ENCODE assay signal across 10 mouse cellular contexts in the genomic region with DNA sequence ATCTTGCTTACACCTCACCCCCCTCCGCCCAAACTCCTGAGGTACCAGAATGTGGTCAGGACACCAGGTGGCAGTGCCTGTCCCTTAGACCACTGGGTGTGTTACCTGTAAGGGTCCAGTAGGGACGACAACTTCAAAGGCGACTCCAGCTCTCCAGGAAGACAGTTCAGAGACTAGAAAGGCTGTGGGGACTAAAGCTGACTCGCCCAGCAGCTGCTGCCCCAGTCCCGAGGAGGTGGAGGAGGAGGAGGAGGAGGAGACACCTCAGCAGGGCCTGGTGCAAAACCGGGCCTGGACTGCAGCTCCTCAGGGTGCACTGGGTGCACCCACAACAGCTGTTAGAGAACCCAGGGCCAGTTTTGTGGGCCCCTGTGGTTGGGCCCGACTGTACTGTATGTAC. TPM values are rescaled to one million over a fixed set of nuclear protein-coding genes. Genes with fewer than 3 reads are reported as not detected.
A peak's percentile ranks its signal among the peaks of the same experiment; 100 is the strongest.
DNase-seq lines count a peak whose midpoint lies in the region; ATAC-seq and TF ChIP-seq lines count a peak whose summit lies in the region.
"Had no signal": no experiment of that assay in that cellular context is flagged by ENCODE, and none has a peak within 500 bp of the region (broad histone marks: within the 10 kb centered on the region; RNA-seq: fewer than 3 reads in every experiment).

Sytl1 (minus strand) TSS at position 232 of the 400 bp plus-strand sequence.

- WGBS in kidney, postnatal 0 days, result 39% methylated on average over 7 of the region's 7 CpGs
- 15% methylated on average over 7 of the region's 7 CpGs for WGBS in large intestine, adult 2 months
- 29% methylated on average over 7 of the region's 7 CpGs for WGBS in stomach, embryonic 16.5 days
- WGBS in midbrain, embryonic 15.5 days, result 45% methylated on average over 7 of the region's 7 CpGs

- H3K27me3 ChIP-seq in kidney, postnatal 0 days (ENCODE audit: insufficient read depth, low read length), result no peaks in the 10 kb centered on the region
- H3K27me3 ChIP-seq in stomach, embryonic 16.5 days (ENCODE audit: control insufficient read depth, insufficient read depth, low read length), result no peaks in the 10 kb centered on the region
- H3K27me3 ChIP-seq in midbrain, embryonic 15.5 days (replicated peaks), result no peaks in the 10 kb centered on the region
- H3K27me3 ChIP-seq: neural tube, embryonic 15.5 days had no signal

- H3K9ac ChIP-seq in kidney, postnatal 0 days (ENCODE audit: low read depth, low read length), result no peak within 1 kb of the TSS
- peak within 1 kb of the TSS; percentile 59 for H3K9ac ChIP-seq in stomach, embryonic 16.5 days (ENCODE audit: low read length)
- H3K9ac ChIP-seq in midbrain, embryonic 15.5 days, result no peak within 1 kb of the TSS
- H3K9ac ChIP-seq: neural tube, embryonic 15.5 days had no signal

- no peak within 1 kb of the TSS for H3K4me3 ChIP-seq in kidney, postnatal 0 days (replicated peaks; ENCODE audit: low read depth, low read length)
- peak within 1 kb of the TSS; percentile 35 for H3K4me3 ChIP-seq in stomach, embryonic 16.5 days (replicated peaks; ENCODE audit: low read length)
- no peak within 1 kb of the TSS for H3K4me3 ChIP-seq in midbrain, embryonic 15.5 days
- H3K4me3 ChIP-seq: neural tube, embryonic 15.5 days had no signal

- TF ChIP-seq CTCF in kidney, postnatal 0 days (IDR thresholded peaks at IDR 0.05; ENCODE audit: low read depth), result peak; percentile 35; the same call in 1 of the 2 replicates

- peaks cover 25% of the 10 kb centered on the region for H3K36me3 ChIP-seq in kidney, postnatal 0 days (ENCODE audit: insufficient read depth, low read length)
- peaks cover 25% of the 10 kb centered on the region for H3K36me3 ChIP-seq in stomach, embryonic 16.5 days (ENCODE audit: control insufficient read depth, insufficient read depth, low read length)
- H3K36me3 ChIP-seq in midbrain, embryonic 15.5 days (replicated peaks), result peaks cover 26% of the 10 kb centered on the region

- H3K9me3 ChIP-seq in kidney, postnatal 0 days (replicated peaks; ENCODE audit: low read length), result no peaks in the 10 kb centered on the region
- H3K9me3 ChIP-seq in stomach, embryonic 16.5 days (replicated peaks; ENCODE audit: control insufficient read depth, low read length), result no peaks in the 10 kb centered on the region
- H3K9me3 ChIP-seq in midbrain, embryonic 15.5 days, result no peaks in the 10 kb centered on the region
- H3K9me3 ChIP-seq: neural tube, embryonic 15.5 days had no signal

- DNase-seq in kidney, postnatal 0 days (ENCODE audit: low spot score), result no peak
- DNase-seq in kidney, adult 11 months, result no peak
- peak; percentile 45 for DNase-seq in T-cell, adult 2 months (ENCODE audit: low spot score)
- no peak for DNase-seq in large intestine, adult 2 months (ENCODE audit: low read depth, low spot score)
- no peak for DNase-seq in layer of hippocampus, adult 11-12 months (ENCODE audit: low spot score)
- DNase-seq in adrenal gland, adult 8-10 months, result no peak
- DNase-seq: left cerebral cortex, postnatal 4 days had no signal

- ATAC-seq in kidney, postnatal 0 days (replicated peaks; ENCODE audit: low FRiP score, low read depth), result no peak
- peak; percentile 48 for ATAC-seq in stomach, embryonic 16.5 days (ENCODE audit: insufficient read depth, low FRiP score)
- no peak for ATAC-seq in midbrain, embryonic 15.5 days (replicated peaks)

- H3K27ac ChIP-seq in kidney, postnatal 0 days, result no peak within 1 kb of the TSS
- H3K27ac ChIP-seq in stomach, embryonic 16.5 days (ENCODE audit: low read length), result peak within 1 kb of the TSS; percentile 67
- H3K27ac ChIP-seq in midbrain, embryonic 15.5 days, result no peak within 1 kb of the TSS
- H3K27ac ChIP-seq: neural tube, embryonic 15.5 days had no signal

- H3K4me1 ChIP-seq in kidney, postnatal 0 days (replicated peaks; ENCODE audit: insufficient read depth, low read length), result no peaks in the 10 kb centered on the region
- H3K4me1 ChIP-seq in stomach, embryonic 16.5 days (ENCODE audit: control insufficient read depth, insufficient read depth, low read length), result no peaks in the 10 kb centered on the region
- no peaks in the 10 kb centered on the region for H3K4me1 ChIP-seq in midbrain, embryonic 15.5 days
- H3K4me1 ChIP-seq: neural tube, embryonic 15.5 days had no signal

- no peak within 1 kb of the TSS; the same call in 1 of the 2 replicates for H3K4me2 ChIP-seq in kidney, postnatal 0 days (ENCODE audit: low read length)
- peak within 1 kb of the TSS; percentile 37 for H3K4me2 ChIP-seq in stomach, embryonic 16.5 days (ENCODE audit: low read depth, low read length)
- no peak within 1 kb of the TSS for H3K4me2 ChIP-seq in midbrain, embryonic 15.5 days
- H3K4me2 ChIP-seq: neural tube, embryonic 15.5 days had no signal

RNA-seq across cellular contexts. Expression of gene Sytl1, which starts in this region (rescaled TPM):
- 2.5 and 2.8 TPM in 2 replicates for polyA plus RNA-seq in kidney, postnatal 0 days (2015; fragmentation: Nextera tagmentation; extraction: Ambion mirVana)
- 14.4 and 15.2 TPM in 2 replicates for polyA plus RNA-seq in large intestine, adult 2 months (2012; rRNA removed)
- 52.0 and 76.1 TPM in 2 replicates for polyA plus RNA-seq in stomach, embryonic 16.5 days (2015; fragmentation: Nextera tagmentation; extraction: Ambion mirVana)
- 0.56 and 0.65 TPM in 2 replicates for polyA plus RNA-seq in midbrain, embryonic 15.5 days (2015; fragmentation: Nextera tagmentation; extraction: Ambion mirVana)
- total RNA-seq in adrenal gland, adult 8-10 months (2022), result 1 to 10 TPM in 3 of 4 experiments, under 1 TPM in 1; 0.92 to 2.0 (median 1.1) TPM
